Mouse (Mus musculus) liver, embryonic 12.5 days (tissue): ENCODE results near the gene Anxa10. TPM values are rescaled to one million over a fixed set of nuclear protein-coding genes. Genes with fewer than 3 reads are reported as not detected.

Experiments
- ATAC-seq: fragments of 200-750 bp; cut with Nextera tagmentation; 2 replicates; pipeline ENCODE4 v1.8.0; 2017; ENCODE audit warnings: moderate number of reproducible peaks, mild to moderate bottlenecking, moderate library complexity
- H3K27ac ChIP-seq: fragments of 300-500 bp; sonication (generic); 2 replicates; pipeline ENCODE4 v1.5.1; 2016; ENCODE audit warnings: mild to moderate bottlenecking
- H3K27me3 ChIP-seq: fragments of 300-500 bp; sonication (generic); replicated peaks from 2 replicates; pipeline ENCODE4 v1.6.1; 2016; ENCODE audit warnings: mild to moderate bottlenecking, moderate library complexity
- H3K36me3 ChIP-seq: fragments of 300-500 bp; sonication (generic); 2 replicates; pipeline ENCODE4 v1.6.1; 2016; ENCODE audit warnings: mild to moderate bottlenecking, moderate library complexity
- H3K4me1 ChIP-seq: fragments of 300-500 bp; sonication (generic); 2 replicates; pipeline ENCODE4 v1.6.1; 2016
- H3K4me2 ChIP-seq: fragments of 300-500 bp; sonication (generic); 2 replicates; pipeline ENCODE4 v1.6.1; 2016; ENCODE audit warnings: mild to moderate bottlenecking, moderate library complexity
- H3K4me3 ChIP-seq: fragments of 300-500 bp; sonication (generic); 2 replicates; pipeline ENCODE4 v1.5.1; 2016; ENCODE audit warnings: mild to moderate bottlenecking, moderate library complexity
- H3K9ac ChIP-seq: fragments of 300-500 bp; sonication (generic); 2 replicates; pipeline ENCODE4 v1.6.1; 2016; ENCODE audit warnings: mild to moderate bottlenecking, moderate library complexity
- H3K9me3 ChIP-seq: fragments of 300-500 bp; sonication (generic); replicated peaks from 2 replicates; pipeline ENCODE4 v1.6.1; 2016; ENCODE audit warnings: mild to moderate bottlenecking, moderate library complexity
- WGBS: fragments of 180-500 bp; shearing (Covaris S2); methylation state at CpG from one replicate; pipeline ENCODE4 v1.1.7; 2016; ENCODE audit not compliant: insufficient replicate concordance; 5-methylcytosine and 5-hydroxymethylcytosine counted together
- polyA plus RNA-seq: library from polyadenylated mRNA; unstranded; fragments of >200 nt; fragmentation: Nextera tagmentation; extraction: Ambion mirVana; gene quantifications from 2 replicates; pipeline ENCODE4 v1.2.1, GENCODE M21; 2016

Anxa10 gene
- not detected in 2 replicates for polyA plus RNA-seq

DNA sequence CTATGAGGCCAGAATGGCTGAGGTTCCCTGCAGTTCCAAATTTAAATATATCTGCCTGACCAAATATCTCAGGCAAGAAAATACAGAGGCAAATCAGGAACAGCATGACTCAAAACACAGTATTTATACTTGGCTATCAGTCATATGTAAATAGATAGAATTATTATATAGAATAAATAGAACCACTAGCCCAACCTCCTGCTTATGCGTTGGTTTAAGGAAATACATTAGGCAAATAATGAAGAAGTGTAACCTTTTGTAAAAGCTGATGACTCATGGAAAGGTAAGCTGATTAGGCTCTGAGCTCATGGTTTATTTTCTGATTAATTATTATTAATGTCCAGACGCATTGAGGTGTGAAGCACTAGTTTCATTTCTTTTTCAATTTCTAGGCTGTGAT is at the start of gene Anxa10:
TSS of gene Anxa10 (minus strand) at position 53 of the 400 bp plus-strand sequence.
- no peak for ATAC-seq
- no peaks in the 10 kb centered on the region for H3K27me3 ChIP-seq
- H3K36me3 ChIP-seq = no peaks in the 10 kb centered on the region
- H3K4me3 ChIP-seq = no peak within 1 kb of the TSS
- no peak within 1 kb of the TSS for H3K4me2 ChIP-seq
- no peaks in the 10 kb centered on the region for H3K9me3 ChIP-seq
- 64% methylated on average over 2 of the region's 2 CpGs for WGBS
- H3K9ac ChIP-seq = no peak within 1 kb of the TSS
- H3K4me1 ChIP-seq = no peaks in the 10 kb centered on the region
- no peak within 1 kb of the TSS for H3K27ac ChIP-seq

DNA sequence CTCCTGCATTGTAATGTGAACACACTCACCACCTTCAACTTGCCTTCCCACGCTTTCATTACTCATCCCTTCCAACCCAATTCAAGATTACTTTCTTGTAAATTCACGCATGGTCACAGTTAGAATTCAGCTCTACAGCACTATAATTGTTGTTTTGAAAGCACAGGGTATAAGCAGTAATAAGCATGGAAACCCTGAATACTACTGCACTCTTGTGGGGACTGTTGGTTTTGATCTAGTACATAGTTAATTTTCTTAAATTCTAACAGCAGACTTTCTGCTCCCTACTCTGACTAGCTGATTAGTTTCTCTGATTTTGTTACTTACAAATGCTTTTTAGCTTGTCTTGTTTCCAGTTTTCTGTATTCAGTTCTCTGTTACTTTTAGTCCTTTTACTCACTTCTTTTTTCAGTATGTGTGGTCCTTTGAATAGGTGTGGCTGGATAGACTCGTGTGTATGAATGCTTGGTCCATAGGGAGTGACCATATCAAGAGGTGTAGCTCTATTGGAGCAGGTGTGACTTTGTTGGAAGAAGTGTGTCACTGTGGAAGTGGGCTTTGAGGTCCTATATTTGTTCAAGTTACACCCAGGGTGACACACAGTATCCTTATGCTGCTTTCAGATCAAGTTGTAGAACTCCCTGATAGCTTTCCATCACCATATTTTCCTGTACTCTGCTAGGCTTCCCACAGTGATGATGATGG is 9.9 kb upstream of the Anxa10 start:
- 56% methylated on average over 3 of the region's 3 CpGs for whole genome bisulfite sequencing
- Histone ChIP-seq H3K4me1 (no peaks in the 10 kb centered on the region), H3K4me2 (no peak overlapping the region), H3K27me3 (no peaks in the 10 kb centered on the region), H3K9me3 (no peaks in the 10 kb centered on the region), H3K9ac (no peak overlapping the region), H3K27ac (no peak overlapping the region), H3K36me3 (no peaks in the 10 kb centered on the region), H3K4me3 (no peak overlapping the region)
- no peak for ATAC-seq

DNA sequence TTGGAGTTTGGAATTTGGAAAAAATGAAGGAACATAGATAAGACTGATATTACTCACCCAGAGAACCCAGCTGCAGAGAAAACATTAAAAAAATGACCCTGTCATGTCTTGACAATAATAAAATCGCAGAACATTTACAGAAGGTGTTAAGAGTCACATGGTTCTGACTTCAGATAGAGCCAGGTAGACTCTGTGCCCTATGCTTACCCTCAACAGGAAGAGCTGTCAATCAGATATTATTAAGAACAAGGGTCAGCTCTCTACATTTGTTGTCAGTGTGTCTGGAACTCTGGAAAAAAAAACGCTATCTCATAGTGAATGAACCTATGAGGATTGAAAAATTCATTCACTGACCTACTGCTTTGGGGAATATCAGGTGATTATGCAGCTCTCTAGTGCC is 25.7 kb downstream of the Anxa10 start:
- H3K9me3 ChIP-seq = no peaks in the 10 kb centered on the region
- H3K4me1 ChIP-seq = no peaks in the 10 kb centered on the region
- no peaks in the 10 kb centered on the region for H3K36me3 ChIP-seq
- H3K9ac ChIP-seq = no peak overlapping the region
- H3K4me2 ChIP-seq = no peak overlapping the region
- 59% methylated on average over 2 of the region's 2 CpGs for WGBS
- H3K27me3 ChIP-seq = no peaks in the 10 kb centered on the region
- H3K27ac ChIP-seq = no peak overlapping the region
- no peak overlapping the region for H3K4me3 ChIP-seq
- ATAC-seq = no peak

DNA sequence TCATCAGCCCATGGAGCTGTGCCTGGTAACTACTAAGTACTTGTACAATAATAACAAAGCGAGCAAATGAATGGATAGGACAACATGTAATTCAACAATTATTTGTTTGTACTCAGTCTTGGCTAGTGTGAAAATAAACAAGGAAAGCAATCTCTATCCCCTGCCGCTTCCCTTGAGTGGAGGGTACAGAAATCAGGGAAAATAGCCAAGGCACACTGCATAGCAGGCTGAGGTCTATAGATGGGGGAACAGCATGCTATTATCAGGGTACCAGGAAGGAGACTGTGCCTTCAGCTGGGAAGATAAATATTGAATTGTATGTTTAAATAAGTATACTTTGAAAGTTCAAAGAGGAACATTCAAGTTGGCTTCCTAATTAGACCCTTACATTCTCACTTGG is 41.1 kb downstream of the Anxa10 start:
- Histone ChIP-seq H3K9me3 (no peaks in the 10 kb centered on the region), H3K4me2 (no peak overlapping the region)
- 67% methylated on average over 2 of the region's 2 CpGs for WGBS

DNA sequence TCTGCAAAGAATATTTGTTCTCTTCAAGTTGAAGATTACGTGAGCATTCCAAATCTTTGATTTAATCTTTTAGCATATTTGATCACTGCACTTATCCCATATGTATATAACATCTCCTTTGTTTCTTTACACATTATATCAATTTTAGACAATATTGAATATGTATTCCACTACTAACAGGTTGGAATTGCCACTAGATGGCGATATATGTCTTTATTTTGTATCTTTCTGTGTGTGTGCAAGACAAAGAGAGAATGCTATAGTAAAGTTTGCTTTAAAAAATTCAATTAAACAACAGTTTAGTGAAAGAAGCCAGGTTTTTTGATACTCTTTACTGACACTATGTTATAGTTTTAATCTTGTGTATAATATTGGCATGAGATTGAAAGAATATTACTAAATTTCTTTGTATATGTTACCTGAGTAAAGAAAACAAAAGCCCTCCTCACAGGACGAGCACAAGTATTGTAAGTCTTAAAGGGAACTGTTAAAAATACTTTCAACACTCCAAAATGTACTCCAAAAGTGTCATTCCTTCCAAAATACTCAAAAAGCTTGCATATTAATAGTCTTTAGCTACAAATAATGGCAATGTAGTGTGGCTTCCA is 42.7 kb downstream of the Anxa10 start:
- Histone ChIP-seq H3K4me1 (no peaks in the 10 kb centered on the region), H3K27me3 (no peaks in the 10 kb centered on the region), H3K4me3 (no peak overlapping the region), H3K4me2 (no peak overlapping the region), H3K9ac (no peak overlapping the region), H3K27ac (no peak overlapping the region), H3K36me3 (no peaks in the 10 kb centered on the region), H3K9me3 (no peaks in the 10 kb centered on the region)
- WGBS = 41% methylated on average over 3 of the region's 3 CpGs
- no peak for ATAC-seq

More for the DNA sequence above, 41.1 kb downstream of the Anxa10 start:
- H3K36me3 ChIP-seq = no peaks in the 10 kb centered on the region
- H3K27ac ChIP-seq = no peak overlapping the region
- H3K27me3 ChIP-seq = no peaks in the 10 kb centered on the region
- no peak overlapping the region for H3K4me3 ChIP-seq
- ATAC-seq = no peak
- H3K9ac ChIP-seq = no peak overlapping the region
- no peaks in the 10 kb centered on the region for H3K4me1 ChIP-seq

DNA sequence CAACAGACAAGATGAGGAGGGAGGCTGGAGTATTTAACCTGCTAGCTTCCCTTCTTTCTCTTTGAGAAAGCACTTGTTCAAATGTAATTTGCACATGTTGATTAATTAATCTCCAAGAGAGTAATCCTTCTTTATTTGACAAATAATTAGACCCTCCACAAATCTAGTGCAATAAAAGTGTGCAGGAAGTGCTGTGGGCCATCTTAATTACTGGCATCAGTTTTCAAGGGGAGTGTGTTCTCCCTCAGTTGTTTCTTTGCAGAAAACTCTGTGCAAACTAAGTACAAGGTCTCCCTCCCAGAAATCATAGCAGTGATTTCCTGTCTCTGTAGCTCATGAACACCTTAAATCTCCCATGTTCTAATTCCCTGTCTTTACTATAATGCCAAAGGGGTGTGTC is 54.6 kb downstream of the Anxa10 start:
- no peak overlapping the region for H3K9ac ChIP-seq
- H3K4me3 ChIP-seq = no peak overlapping the region
- H3K4me1 ChIP-seq = no peaks in the 10 kb centered on the region
- H3K9me3 ChIP-seq = no peaks in the 10 kb centered on the region
- H3K4me2 ChIP-seq = no peak overlapping the region
- H3K36me3 ChIP-seq = no peaks in the 10 kb centered on the region
- no peak for ATAC-seq
- no peaks in the 10 kb centered on the region for H3K27me3 ChIP-seq
- no peak overlapping the region for H3K27ac ChIP-seq

DNA sequence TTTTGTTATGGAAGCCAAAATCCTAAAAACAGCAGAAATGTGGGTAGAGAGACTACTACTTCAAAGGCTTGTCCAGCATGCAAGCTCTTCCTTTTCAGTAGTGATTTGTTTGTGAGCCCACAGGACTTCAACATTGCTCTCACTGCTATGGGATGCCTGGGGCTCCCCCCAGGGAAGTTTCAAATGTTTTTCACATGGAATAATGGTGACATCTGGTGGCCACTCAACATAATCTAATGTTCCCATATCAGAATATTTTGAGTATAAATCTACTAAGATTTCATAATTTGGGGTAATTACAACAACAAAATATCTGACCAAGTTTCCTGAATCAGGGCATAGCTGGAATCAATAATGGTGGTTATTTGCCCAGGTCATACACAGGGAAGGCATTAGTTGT is 62.6 kb downstream of the Anxa10 start:
- Histone ChIP-seq H3K4me2 (no peak overlapping the region), H3K4me1 (no peaks in the 10 kb centered on the region), H3K27me3 (no peaks in the 10 kb centered on the region), H3K36me3 (no peaks in the 10 kb centered on the region), H3K9me3 (no peaks in the 10 kb centered on the region), H3K9ac (no peak overlapping the region), H3K4me3 (no peak overlapping the region), H3K27ac (no peak overlapping the region)
- ATAC-seq = no peak

DNA sequence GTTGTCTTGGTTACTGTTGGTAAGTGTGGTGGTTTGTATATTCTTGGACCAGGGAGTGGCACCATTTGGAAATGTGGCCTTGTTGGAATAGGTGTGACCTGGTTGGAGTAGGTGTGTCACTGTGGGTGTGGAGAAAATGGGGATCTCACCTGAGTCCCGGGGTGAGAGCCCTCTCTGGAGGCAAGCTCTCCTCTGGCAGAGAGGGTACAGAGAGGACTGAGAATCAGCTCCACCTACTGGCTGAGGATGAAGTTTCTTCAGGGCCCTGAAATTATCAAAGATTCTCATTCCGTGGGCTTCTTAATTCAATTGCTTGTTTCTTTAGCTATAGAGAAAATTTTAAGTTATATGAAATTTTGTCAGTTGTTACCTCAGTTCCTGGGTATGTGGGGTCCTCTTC is 76.1 kb downstream of the Anxa10 start:
- H3K9ac ChIP-seq = no peak overlapping the region
- H3K4me2 ChIP-seq = no peak overlapping the region
- no peak for ATAC-seq
- H3K27ac ChIP-seq = no peak overlapping the region
- H3K4me3 ChIP-seq = no peak overlapping the region
- H3K36me3 ChIP-seq = no peaks in the 10 kb centered on the region
- H3K4me1 ChIP-seq = no peaks in the 10 kb centered on the region
- H3K9me3 ChIP-seq = no peaks in the 10 kb centered on the region
- H3K27me3 ChIP-seq = no peaks in the 10 kb centered on the region
- 33% methylated on average over 2 of the region's 2 CpGs for WGBS

DNA sequence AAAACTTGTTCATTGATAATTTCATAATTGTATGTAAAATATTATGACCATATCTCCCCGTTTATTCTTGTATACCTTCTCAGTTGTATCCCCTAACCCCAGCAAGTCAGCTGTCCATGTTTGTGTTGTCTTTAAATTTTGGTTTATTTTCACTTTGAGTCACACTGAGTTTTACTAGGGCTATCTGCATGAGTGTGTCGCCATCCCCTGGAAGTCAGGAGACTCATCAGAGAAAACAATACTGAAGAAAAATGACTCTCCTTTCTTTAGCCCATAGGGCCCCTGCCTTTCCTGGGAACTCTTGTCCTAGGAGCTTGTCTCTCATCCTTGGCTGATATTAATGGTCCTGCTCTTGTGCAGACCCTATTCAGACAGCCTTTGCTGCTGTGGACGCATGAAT is 88.6 kb downstream of the Anxa10 start:
- 55% methylated on average over 3 of the region's 3 CpGs for WGBS
- no peak overlapping the region for H3K4me3 ChIP-seq
- no peak overlapping the region for H3K4me2 ChIP-seq
- no peak overlapping the region for H3K9ac ChIP-seq
- H3K4me1 ChIP-seq = no peaks in the 10 kb centered on the region
- H3K27ac ChIP-seq = no peak overlapping the region
- no peaks in the 10 kb centered on the region for H3K27me3 ChIP-seq
- H3K36me3 ChIP-seq = no peaks in the 10 kb centered on the region
- ATAC-seq = no peak
- no peaks in the 10 kb centered on the region for H3K9me3 ChIP-seq

DNA sequence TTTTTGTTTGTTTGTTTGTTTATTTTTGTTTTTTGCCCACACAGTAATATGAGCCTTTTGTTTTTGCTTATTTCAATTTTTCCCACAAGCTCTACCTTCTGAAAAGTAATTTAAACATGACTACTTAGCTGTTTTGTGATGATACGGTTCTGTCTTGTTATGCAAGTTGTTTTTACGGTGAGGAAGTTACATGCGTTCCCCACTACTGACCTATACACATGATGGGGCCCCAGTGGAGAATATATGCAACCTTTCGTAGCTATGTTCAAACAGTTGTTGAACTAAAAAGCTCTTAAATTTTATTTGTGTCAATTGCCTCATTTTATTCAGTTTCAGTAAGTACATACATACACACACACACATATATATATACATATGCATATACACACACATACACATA is 108.4 kb downstream of the Anxa10 start:
- H3K4me3 ChIP-seq = no peak overlapping the region
- no peaks in the 10 kb centered on the region for H3K27me3 ChIP-seq
- ATAC-seq = no peak
- H3K4me2 ChIP-seq = no peak overlapping the region
- H3K36me3 ChIP-seq = no peaks in the 10 kb centered on the region
- no peak overlapping the region for H3K9ac ChIP-seq
- WGBS = 76% methylated on average over 4 of the region's 4 CpGs
- H3K9me3 ChIP-seq = no peaks in the 10 kb centered on the region
- H3K27ac ChIP-seq = no peak overlapping the region
- H3K4me1 ChIP-seq = no peaks in the 10 kb centered on the region

DNA sequence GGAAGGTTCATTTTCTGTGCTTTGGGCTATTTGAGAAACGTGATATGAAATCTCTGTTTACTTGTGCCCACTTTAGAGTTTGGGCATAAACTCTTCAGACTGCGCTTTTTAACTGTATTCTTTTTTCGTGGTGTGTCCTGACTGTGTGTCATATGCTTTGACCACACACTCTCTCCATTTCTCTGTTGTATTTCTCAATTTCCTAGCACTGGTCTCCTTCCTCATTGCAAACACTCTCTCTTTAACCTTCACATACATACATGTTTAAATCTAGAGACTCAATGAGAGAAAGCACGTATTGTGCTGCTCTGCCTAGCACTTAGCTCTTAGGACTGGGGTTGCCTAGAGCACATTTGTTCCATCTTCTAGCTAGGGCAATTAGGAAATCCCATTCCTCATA is 108.8 kb downstream of the Anxa10 start:
- H3K9me3 ChIP-seq = peaks cover under 1% of the 10 kb centered on the region; the same call in 1 of the 2 replicates
- H3K27me3 ChIP-seq = no peaks in the 10 kb centered on the region
- H3K4me3 ChIP-seq = no peak overlapping the region
- no peaks in the 10 kb centered on the region for H3K4me1 ChIP-seq
- H3K9ac ChIP-seq = no peak overlapping the region
- no peak for ATAC-seq
- no peaks in the 10 kb centered on the region for H3K36me3 ChIP-seq
- H3K27ac ChIP-seq = no peak overlapping the region
- 67% methylated on average over 4 of the region's 4 CpGs for WGBS
- H3K4me2 ChIP-seq = no peak overlapping the region
